Mouse (Mus musculus) embryonic facial prominence, embryonic 11.5 days (tissue): ENCODE measurements around the gene Man2a1. TPM values are rescaled to one million over a fixed set of nuclear protein-coding genes. Genes with fewer than 3 reads are reported as not detected.

ENCODE experiments used
- ATAC-seq: fragments of 200-750 bp; cut with Nextera tagmentation; replicated peaks from 2 replicates; pipeline ENCODE4 v1.8.0; 2017; ENCODE audit warnings: low read depth; ENCODE audit not compliant: insufficient number of reproducible peaks, low FRiP score, low TSS enrichment
- DNase-seq: peaks from one replicate; pipeline ENCODE4 v3.0.0-alpha.2; 2015; ENCODE audit warnings: low spot score
- H3K27ac ChIP-seq: fragments of 300-500 bp; sonication (generic); replicated peaks from 2 replicates; pipeline ENCODE4 v1.5.1; 2014; ENCODE audit warnings: mild to moderate bottlenecking, low read depth, low read length, control low read depth
- H3K27me3 ChIP-seq: fragments of 300-500 bp; sonication (generic); 2 replicates; pipeline ENCODE4 v1.6.1; 2014; ENCODE audit warnings: mild to moderate bottlenecking, low read length, moderate library complexity, mixed read lengths; ENCODE audit not compliant: control insufficient read depth, insufficient read depth
- H3K36me3 ChIP-seq: fragments of 300-500 bp; sonication (generic); replicated peaks from 2 replicates; pipeline ENCODE4 v1.6.1; 2014; ENCODE audit warnings: low read depth, mild to moderate bottlenecking, low read length, moderate library complexity, mixed read lengths; ENCODE audit not compliant: control insufficient read depth, insufficient read depth
- H3K4me1 ChIP-seq: fragments of 300-500 bp; sonication (generic); 2 replicates; pipeline ENCODE4 v1.6.1; 2014; ENCODE audit warnings: low read length, mixed read lengths; ENCODE audit not compliant: control insufficient read depth, insufficient read depth
- H3K4me2 ChIP-seq: fragments of 300-500 bp; sonication (generic); 2 replicates; pipeline ENCODE4 v1.6.1; 2014; ENCODE audit warnings: low read depth, mild to moderate bottlenecking, control low read depth, low read length, moderate library complexity
- H3K4me3 ChIP-seq: fragments of 300-500 bp; sonication (generic); 2 replicates; pipeline ENCODE4 v1.5.1; 2014; ENCODE audit warnings: low read depth, low read length, control low read depth
- H3K9ac ChIP-seq: fragments of 300-500 bp; sonication (generic); replicated peaks from 2 replicates; pipeline ENCODE4 v1.6.1; 2014; ENCODE audit warnings: mild to moderate bottlenecking, control low read depth, low read length
- H3K9me3 ChIP-seq: fragments of 300-500 bp; sonication (generic); replicated peaks from 2 replicates; pipeline ENCODE4 v1.6.1; 2016; ENCODE audit warnings: mild to moderate bottlenecking, low read length, inconsistent platforms, mixed read lengths; ENCODE audit not compliant: control insufficient read depth
- WGBS: fragments of 180-500 bp; shearing (Covaris S2); extraction: QIAGEN DNeasy Blood & Tissue Kit; methylation state at CpG from one replicate; pipeline ENCODE4 v1.1.7; 2014; 5-methylcytosine and 5-hydroxymethylcytosine counted together
- polyA plus RNA-seq: library from polyadenylated mRNA; unstranded; fragments of >200 nt; fragmentation: Nextera tagmentation; extraction: Ambion mirVana; gene quantifications from 2 replicates; pipeline ENCODE4 v1.2.1, GENCODE M21; 2014

Gene Man2a1
- polyA plus RNA-seq, 1 experiment from 2014 or later: 3.9 TPM

DNA sequence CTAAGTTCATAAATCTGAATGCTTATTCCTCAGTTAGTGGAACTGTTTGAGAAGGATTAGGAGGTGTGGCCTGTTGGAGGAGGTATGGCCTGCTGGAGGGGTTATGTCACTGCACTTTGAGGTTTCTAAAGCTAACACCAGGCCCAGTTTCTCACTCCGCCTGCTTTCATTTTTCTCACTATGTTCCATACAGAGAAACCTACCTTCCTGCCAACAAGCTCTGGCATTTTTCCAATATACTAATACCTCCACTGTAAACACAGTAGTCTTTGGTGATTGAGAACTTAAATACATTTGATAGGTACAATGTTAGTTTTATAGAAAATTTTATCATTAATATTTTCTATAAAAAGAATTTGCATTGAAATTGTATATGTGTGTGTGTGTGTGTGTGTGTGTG lies 73.9 kb downstream of the Man2a1 start:
- H3K27me3 ChIP-seq: no peaks in the 10 kb centered on the region
- H3K9me3 ChIP-seq: no peaks in the 10 kb centered on the region
- no peak overlapping the region for H3K4me3 ChIP-seq
- DNase-seq (no peak), ATAC-seq (no peak)
- no peak overlapping the region for H3K4me2 ChIP-seq
- H3K36me3 ChIP-seq: no peaks in the 10 kb centered on the region; the same call in 1 of the 2 replicates
- H3K9ac ChIP-seq: no peak overlapping the region
- no peak overlapping the region for H3K27ac ChIP-seq
- WGBS: 90% methylated on average over 1 of the region's 1 CpGs
- no peaks in the 10 kb centered on the region for H3K4me1 ChIP-seq

DNA sequence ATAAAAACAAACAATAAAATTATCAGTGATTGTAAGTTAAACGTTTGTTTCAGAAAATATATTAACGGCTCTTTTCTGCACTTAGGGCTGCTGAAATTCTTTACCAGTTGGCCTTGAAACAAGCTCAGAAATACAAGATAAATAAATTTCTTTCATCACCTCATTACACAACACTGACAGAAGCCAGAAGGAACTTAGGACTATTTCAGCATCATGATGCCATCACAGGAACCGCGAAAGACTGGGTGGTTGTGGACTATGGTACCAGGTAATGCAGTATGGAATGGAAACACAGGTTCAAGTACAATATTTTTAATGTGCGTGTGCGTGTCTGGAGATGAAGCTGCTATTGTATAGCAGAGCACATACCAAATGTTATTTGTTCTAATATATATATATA lies 74.4 kb downstream of the Man2a1 start:
- 92% methylated on average over 6 of the region's 6 CpGs for whole genome bisulfite sequencing
- DNase-seq (no peak), ATAC-seq (no peak)
- Histone ChIP-seq H3K4me1 (no peaks in the 10 kb centered on the region), H3K4me3 (no peak overlapping the region), H3K36me3 (no peaks in the 10 kb centered on the region; the same call in 1 of the 2 replicates), H3K4me2 (no peak overlapping the region), H3K9me3 (no peaks in the 10 kb centered on the region), H3K27ac (no peak overlapping the region), H3K9ac (no peak overlapping the region), H3K27me3 (no peaks in the 10 kb centered on the region)

DNA sequence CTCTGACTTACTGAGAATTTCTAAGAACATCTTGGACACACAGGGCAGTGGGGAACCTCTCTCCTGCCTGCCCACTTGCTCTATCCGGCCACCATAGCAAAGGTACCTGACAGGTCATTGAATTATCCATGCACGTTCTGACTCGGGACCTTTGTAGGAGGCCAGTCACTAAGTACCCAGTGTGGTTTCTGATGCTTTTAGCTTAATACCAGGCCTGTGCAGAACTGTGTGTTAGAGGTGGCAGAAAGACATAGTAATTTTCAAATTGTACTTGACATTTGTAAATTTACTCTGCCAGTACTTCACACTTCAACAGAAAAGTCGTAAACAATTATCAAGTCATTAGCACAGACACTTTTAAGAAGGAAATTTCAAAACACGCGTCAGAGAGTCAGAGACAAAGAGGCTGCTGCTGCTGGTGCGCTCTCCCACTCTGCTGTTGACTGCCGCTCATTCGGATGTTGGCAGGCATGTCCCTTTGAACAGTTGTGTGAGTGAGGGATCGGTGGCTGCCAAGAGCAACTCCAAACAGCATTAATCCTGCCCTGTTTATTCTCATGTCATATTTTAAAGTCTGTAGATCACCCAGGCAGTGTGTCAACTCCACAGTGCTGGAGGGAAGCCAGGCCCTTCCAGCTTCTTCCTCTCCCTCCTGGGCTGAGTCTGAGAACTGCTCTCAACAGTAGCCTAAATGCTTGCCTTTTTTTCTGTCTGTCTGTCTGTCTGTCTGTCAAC lies 76.4 kb downstream of the Man2a1 start:
- no peak overlapping the region for H3K4me2 ChIP-seq
- H3K4me1 ChIP-seq: no peaks in the 10 kb centered on the region
- no peak overlapping the region for H3K27ac ChIP-seq
- DNase-seq (no peak), ATAC-seq (no peak)
- no peaks in the 10 kb centered on the region for H3K9me3 ChIP-seq
- H3K36me3 ChIP-seq: no peaks in the 10 kb centered on the region; the same call in 1 of the 2 replicates
- H3K9ac ChIP-seq: no peak overlapping the region
- H3K27me3 ChIP-seq: no peaks in the 10 kb centered on the region
- no peak overlapping the region for H3K4me3 ChIP-seq
- 82% methylated on average over 10 of the region's 10 CpGs for WGBS

DNA sequence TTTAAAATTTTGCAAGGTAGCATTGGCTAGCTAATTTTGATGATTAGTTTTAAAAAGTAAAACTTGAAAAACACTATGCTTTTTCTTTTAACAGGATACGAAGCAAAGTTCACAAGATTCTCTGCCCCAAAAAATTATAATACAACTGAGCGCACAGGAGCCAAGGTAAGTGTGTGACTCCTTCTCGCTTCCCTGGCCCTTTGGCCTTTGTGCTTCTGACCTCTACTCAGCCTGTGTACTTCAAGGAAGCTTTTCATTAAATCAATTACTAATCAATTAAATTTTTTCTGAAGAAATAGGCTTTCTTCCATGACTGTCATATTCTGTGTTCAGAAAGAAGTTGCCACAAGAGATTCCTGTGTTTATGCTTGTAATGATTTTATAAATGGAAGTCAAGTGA lies 80.9 kb downstream of the Man2a1 start:
- no peaks in the 10 kb centered on the region for H3K4me1 ChIP-seq
- no peak for ATAC-seq
- no peak overlapping the region for H3K4me3 ChIP-seq
- DNase-seq: no peak
- H3K9ac ChIP-seq: no peak overlapping the region
- WGBS: 89% methylated on average over 3 of the region's 3 CpGs
- H3K27ac ChIP-seq: no peak overlapping the region
- no peaks in the 10 kb centered on the region for H3K9me3 ChIP-seq
- H3K36me3 ChIP-seq: no peaks in the 10 kb centered on the region
- H3K4me2 ChIP-seq: no peak overlapping the region
- H3K27me3 ChIP-seq: no peaks in the 10 kb centered on the region

DNA sequence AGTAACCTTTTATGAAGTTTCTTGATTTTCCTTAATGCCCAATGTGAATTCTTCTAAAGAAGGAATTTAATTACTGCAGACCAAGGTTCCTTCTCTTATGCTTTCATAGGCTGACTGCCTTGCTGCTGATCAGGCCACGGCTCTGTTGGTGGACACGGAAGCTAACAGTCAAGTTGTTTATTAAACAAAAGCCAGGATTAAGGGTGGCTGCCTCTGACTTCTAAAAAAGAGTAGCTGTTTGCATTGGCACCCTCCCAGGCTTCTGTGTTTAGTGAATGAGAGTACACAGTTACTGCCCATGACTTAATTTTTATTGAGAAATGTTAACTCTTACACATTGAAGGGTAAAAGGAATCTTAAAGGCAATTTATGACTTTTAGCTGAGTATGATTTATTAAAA lies 81.4 kb downstream of the Man2a1 start:
- no peaks in the 10 kb centered on the region for H3K36me3 ChIP-seq
- no peaks in the 10 kb centered on the region for H3K4me1 ChIP-seq
- H3K4me2 ChIP-seq: no peak overlapping the region
- no peak overlapping the region for H3K4me3 ChIP-seq
- H3K27me3 ChIP-seq: no peaks in the 10 kb centered on the region
- H3K9ac ChIP-seq: no peak overlapping the region
- ATAC-seq (no peak), DNase-seq (no peak)
- 78% methylated on average over 2 of the region's 2 CpGs for WGBS
- H3K27ac ChIP-seq: no peak overlapping the region
- H3K9me3 ChIP-seq: no peaks in the 10 kb centered on the region

DNA sequence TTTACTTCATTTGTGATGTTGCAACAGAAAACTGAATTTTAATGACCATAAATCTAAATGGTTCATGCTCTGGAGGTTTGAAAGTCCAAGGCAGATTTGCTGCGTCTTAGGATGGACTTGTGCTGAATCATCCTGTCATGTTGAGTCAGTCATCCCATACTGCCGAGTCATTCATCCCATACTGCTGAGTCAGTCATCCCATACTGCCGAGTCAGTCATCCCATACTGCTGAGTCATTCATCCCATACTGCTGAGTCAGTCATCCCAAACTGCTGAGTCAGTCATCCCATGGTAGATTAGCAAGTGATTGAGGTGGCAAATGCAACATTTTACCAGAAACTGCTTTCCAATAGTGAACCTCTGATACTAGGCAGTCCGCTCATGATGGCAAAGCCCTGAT lies 83.6 kb downstream of the Man2a1 start:
- no peak for DNase-seq
- H3K9me3 ChIP-seq: no peaks in the 10 kb centered on the region
- no peak overlapping the region for H3K9ac ChIP-seq
- H3K4me3 ChIP-seq: no peak overlapping the region
- no peaks in the 10 kb centered on the region for H3K27me3 ChIP-seq
- no peaks in the 10 kb centered on the region for H3K36me3 ChIP-seq
- no peaks in the 10 kb centered on the region for H3K4me1 ChIP-seq
- no peak overlapping the region for H3K4me2 ChIP-seq
- ATAC-seq: no peak
- no peak overlapping the region for H3K27ac ChIP-seq
- WGBS: 97% methylated on average over 4 of the region's 4 CpGs

DNA sequence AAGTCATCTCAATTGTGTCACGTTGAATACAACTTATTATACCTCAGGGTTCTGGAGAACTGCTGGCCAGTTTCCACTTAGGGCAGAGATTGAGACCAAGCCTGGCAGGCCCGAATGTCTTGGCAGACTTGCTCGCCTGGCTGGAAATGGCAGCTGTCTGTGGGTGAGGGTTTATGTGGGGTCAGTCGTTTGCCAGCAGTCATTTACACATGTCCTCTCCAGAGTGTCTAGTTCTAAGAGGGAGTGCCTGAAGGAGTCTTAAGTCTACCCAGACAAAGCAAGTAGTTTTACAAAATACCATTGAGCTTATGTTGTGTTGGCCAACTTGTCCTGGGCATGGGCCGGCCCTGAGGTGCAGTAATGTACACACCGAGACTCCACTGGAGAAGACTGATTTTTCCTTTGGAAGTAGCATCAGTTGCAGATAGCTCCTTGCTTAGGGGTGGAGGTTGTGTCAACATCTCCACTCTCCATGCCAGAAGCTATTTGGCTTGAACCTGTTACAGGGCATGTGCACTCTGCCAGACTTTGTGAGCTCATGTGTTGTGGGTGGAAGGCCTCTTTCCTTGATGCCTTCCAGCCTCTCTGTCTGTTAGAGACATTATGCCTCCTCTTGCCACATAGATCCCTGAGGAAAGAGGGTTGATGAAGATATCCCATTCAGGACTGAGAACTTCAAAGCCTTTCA lies 84.8 kb downstream of the Man2a1 start:
- H3K9me3 ChIP-seq: no peaks in the 10 kb centered on the region
- H3K27ac ChIP-seq: no peak overlapping the region
- no peak overlapping the region for H3K4me2 ChIP-seq
- H3K4me1 ChIP-seq: no peaks in the 10 kb centered on the region
- no peaks in the 10 kb centered on the region for H3K27me3 ChIP-seq
- no peak for ATAC-seq
- H3K36me3 ChIP-seq: no peaks in the 10 kb centered on the region
- no peak for DNase-seq
- WGBS: 87% methylated on average over 6 of the region's 6 CpGs
- no peak overlapping the region for H3K4me3 ChIP-seq
- H3K9ac ChIP-seq: no peak overlapping the region

DNA sequence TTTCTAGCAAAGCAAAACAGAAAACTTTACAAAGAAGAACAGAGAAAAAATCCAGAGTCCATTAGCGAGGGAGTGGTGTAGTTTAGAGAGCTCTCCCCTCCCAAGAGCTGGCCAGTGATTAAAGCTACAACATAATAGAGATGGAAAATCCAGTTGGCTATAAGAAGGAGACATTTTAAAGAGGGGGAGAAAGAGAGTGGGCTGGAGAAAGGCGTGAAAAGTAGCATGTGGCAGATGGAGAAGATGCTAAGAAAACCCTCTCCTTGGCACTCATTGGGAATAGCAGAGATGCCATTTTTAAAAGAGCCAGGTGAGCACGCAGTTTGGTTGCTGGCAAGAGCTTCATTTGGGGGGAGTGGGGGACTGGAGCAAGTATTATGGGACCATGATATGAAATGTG lies 89.1 kb downstream of the Man2a1 start:
- no peak overlapping the region for H3K27ac ChIP-seq
- H3K9me3 ChIP-seq: no peaks in the 10 kb centered on the region
- no peak overlapping the region for H3K4me2 ChIP-seq
- WGBS: 95% methylated on average over 3 of the region's 3 CpGs
- no peak for ATAC-seq
- no peak for DNase-seq
- H3K9ac ChIP-seq: no peak overlapping the region
- no peaks in the 10 kb centered on the region for H3K27me3 ChIP-seq
- H3K36me3 ChIP-seq: no peaks in the 10 kb centered on the region; the same call in 1 of the 2 replicates
- no peaks in the 10 kb centered on the region for H3K4me1 ChIP-seq
- no peak overlapping the region for H3K4me3 ChIP-seq
